Mouse (Mus musculus) spleen, postnatal 36 days (tissue): ENCODE results near the gene Gfpt1.
A peak's percentile ranks its signal among the peaks of the same experiment; 100 is the strongest.

Source experiments
- DNase-seq, 2 experiments: peaks; one replicate each; pipeline ENCODE4 v3.0.0; 2022; ENCODE audit warnings: low spot score in 2 of 2, mixed read lengths in 1 of 2

Gene Gfpt1

GRCm38 (mm10) chr6:87101281-87101954, 58.8 kb downstream of the Gfpt1 start:
- DNase-seq: peak; percentile 77 to 84

GRCm38 (mm10) chr6:87101955-87102353, 59.3 kb downstream of the Gfpt1 start:
- DNase-seq: no peak

- no peak for DNase-seq
These were observed 59.8 kb downstream of the Gfpt1 start for GRCm38 (mm10) chr6:87102421-87102911.

DNA sequence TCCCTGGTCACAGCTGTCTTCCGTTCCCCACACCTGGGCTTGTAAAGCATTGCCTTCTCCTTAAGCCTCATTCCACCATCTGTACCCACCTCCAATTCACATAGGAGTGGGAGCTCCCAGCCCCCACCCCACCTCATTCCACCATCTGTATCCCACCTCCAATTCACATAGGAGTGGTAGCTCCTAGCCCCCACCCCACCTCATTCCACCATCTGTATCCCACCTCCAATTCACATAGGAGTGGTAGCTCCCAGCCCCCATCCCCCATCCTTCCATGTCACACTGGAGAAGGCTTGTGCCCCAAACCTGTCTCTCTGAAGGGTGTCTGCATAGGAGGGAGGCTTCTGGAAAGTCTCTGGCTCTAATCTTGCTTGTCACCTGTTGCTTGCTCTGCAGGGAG, 60.7 kb downstream of the Gfpt1 start:
- no peak for DNase-seq

DNA sequence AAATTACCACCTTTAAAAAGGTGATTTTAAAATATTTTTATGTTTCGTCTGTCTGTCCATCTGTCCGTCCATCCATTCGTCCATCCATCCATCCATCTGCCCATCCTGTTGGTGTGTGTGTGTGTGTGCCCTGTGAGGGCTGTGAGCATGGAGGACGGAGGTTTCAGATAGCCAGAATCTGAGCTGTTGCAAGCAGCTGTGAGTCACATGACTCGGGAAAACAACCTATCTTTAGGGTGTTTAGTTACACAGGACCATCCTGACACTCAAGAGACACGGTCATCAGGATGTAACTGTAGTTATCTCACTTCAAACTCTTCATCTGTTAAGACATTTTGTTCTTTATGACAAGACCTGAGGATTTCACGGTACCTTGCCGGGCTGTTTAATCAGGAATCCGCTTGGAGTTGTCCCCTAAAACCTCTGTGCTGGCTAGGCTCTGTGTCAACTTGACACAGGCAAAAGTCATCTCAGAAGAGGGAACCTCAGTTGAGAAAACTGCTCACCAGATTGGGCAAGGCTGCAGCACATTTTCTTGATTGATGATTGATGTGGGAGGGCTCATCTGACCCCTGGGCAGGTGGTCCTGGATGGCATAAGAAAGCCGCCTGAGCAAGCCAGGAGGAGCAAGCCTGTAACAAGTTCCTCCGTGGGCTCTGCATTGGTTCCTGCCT, 61.6 kb downstream of the Gfpt1 start, which contains the start of gene D6Ertd527e:
Gene D6Ertd527e, plus strand, starts transcription at position 624 of the 674 bp plus-strand sequence.
- DNase-seq: no peak

DNA sequence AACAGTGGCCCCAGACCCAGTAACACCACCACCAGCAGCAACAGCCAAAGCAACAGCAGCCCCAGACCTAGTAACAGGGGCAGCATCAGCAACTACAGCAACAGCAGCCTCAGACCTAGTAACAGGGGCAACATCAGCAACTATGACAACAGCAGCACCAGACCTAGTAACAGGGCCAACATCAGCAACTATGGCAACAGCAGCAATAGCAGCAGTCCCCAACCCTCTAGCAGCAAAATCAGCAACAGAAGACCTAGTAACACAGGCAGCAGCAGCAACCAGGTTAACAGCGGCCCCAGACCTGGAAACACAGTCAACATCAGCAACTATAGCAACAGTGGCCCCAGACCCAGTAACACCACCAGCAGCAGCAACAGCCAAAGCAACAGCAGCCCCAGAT, 68.8 kb downstream of the Gfpt1 start:
- DNase-seq: no peak

GRCm38 (mm10) chr6:87112125-87112524, 69.5 kb downstream of the Gfpt1 start:
- DNase-seq: no peak

DNA sequence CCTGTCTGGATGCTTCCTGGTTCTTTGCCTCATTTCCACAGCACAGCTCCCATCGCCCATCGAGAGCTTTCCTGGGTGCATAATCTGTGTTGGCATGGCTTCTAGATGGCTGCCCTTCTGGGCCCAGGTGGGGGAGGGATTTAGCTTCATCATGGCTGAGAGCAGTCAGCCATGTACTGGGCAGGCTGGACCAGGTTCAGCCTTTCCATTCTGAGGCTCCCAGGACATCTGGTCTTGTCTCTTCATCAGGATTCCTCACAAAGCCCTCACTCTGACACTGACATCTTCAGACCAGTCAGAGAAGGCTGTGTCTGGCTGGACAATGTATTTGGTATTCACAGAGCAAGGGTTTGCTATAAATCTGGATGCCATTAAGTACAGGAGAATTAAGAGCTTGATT, 73.3 kb downstream of the Gfpt1 start:
- DNase-seq: no peak

- no peak for DNase-seq
These were observed 74.0 kb downstream of the Gfpt1 start for GRCm38 (mm10) chr6:87116596-87116995.

DNA sequence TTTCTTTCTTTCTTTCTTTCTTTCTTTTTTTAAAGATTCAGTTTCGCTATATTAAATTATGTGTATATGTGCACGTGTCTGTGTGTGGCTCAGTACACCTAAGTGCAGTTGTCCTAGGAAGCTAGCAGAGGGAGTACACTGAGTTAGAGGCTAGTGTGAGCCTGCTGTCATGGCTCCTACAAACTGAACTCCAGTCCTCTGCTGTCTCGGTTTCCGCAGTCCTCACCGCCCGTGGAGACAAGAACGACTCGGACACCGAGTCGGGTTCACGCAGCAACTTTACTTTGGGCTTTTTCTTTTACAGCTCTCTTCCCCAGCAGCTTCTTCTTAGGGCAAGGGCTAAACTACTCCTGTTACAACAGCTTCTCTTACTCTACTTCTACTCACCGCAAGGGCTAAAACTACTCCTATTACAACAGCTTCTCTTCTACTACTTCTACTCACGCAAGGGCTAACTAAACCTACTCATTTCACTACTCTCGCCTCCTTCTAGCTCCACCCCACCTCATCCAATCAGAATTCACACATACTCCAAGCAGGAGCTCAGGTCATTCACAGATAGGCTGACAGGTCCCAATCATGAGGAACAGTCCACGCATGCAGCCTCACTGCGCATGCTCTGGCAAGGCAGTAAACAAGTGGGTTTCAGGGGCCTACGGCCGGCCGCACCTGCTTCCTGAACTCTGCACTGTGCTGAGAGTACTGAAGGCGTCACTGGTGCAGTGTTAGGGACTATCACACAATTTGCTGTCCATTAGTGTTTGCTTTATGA, 76.6 kb downstream of the Gfpt1 start:
- DNase-seq: peak; percentile 83 to 86

- DNase-seq: no peak
These were observed 77.3 kb downstream of the Gfpt1 start for GRCm38 (mm10) chr6:87119975-87120374.

DNA sequence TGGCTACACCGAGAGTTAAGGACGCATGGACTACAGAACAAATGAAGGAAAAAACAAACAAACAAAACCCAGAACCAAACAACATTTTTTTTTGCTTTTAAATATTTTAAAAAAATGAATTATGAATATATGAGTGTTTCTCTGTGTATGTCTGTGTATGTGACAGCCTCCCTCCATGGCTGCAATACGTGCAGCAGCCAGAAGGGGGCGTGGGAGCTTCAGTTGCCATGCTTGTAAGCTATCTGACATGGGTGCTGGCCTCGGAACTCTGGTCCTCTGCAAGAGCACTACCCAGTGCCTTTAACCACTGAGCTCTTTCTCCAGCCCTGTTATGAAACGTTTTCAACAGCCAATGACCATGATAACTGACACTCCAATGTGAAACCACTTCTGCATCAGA, 78.0 kb downstream of the Gfpt1 start:
- no peak for DNase-seq

- DNase-seq: no peak
These were observed 79.3 kb downstream of the Gfpt1 start for GRCm38 (mm10) chr6:87121961-87122360.

- no peak for DNase-seq
These were observed 80.8 kb downstream of the Gfpt1 start for GRCm38 (mm10) chr6:87123406-87123805.

- no peak for DNase-seq
These were observed 81.3 kb downstream of the Gfpt1 start for GRCm38 (mm10) chr6:87123973-87124372.

GRCm38 (mm10) chr6:87127049-87127753, 84.6 kb downstream of the Gfpt1 start:
- peak; percentile 40 to 43 for DNase-seq

DNA sequence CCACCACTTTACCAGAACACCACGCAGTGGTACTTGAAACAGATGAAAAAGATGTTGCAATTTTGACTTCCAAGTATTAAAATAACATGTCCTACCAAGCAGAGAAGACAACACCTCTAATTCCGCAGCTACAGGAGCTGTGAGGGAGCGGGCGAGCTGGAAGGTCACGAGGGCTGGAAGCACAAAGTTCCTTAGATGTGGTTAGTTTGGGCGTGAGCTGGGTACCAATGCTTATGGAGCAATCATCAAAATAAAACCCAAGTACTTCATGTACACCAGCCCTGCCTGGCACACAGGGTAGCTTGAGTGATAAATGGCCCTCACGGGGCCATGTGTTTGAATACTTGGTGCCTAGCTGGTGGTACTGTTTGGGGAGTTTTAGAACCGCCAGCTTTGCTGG, 87.2 kb downstream of the Gfpt1 start:
- DNase-seq: no peak

GRCm38 (mm10) chr6:87130628-87131027, 88.0 kb downstream of the Gfpt1 start:
- no peak for DNase-seq

DNA sequence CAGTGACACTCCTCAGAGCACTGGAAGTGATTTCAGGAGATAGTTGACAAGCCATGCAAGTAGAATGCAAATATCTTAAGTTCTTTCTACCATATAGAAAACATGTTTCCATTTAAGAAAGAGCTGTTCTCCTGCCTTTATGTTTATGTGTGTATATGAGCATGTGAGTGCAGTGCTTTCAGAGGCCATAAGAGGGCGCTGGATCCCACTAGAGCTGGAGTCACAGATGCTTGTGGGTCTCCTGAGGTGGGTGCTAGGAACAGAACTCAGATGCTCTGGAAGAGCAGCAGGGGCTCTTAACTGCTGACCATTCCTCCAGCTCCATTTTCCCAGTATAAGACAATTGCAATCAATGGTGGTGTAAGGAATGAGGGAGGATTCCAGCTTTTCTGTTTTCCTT, 88.4 kb downstream of the Gfpt1 start:
- DNase-seq: no peak

GRCm38 (mm10) chr6:87133520-87133919, 90.9 kb downstream of the Gfpt1 start:
- no peak for DNase-seq

DNA sequence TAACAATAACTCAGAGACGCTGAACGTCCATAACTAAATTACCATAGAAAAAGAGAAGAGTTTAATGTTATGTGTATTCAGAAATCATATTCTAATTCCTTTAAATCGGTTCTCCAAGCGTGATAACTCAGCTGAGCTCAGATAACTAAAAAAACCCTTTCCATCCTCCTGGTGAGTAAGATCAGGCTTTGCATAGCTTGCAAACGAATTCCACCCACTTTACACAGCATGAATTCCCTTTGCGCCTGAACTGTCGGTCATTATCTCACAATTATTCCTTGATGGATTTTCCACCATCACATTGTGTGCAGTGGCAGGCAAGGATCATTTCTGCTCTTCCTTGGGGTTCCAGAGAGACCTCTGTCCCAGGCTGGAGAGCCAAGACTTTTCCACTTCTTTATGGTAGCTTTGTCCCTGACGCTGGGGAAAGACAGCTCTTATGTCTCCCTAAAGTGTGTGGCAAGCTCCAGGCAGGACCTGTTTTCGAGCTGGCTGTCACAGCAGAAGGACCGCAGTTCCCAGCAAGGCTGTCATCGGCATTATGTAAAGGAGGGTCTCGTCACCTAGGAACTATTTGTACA, 91.4 kb downstream of the Gfpt1 start:
- no peak for DNase-seq
